Mouse (Mus musculus) hindbrain, postnatal 0 days (tissue): ENCODE measurements at regions not wholly inside any gene's neighbourhood (a gene's known extent, or its start where the extent isn't known, plus 50 kb on each side); places are given as distances from the start of the nearest gene placed in this dataset.

Experiments used
- ATAC-seq: fragments of 200-750 bp; cut with Nextera tagmentation; 2 replicates; pipeline ENCODE4 v1.8.0; 2017; ENCODE audit warnings: mild to moderate bottlenecking, moderate TSS enrichment, moderate library complexity
- DNase-seq: peaks from one replicate; pipeline ENCODE4 v3.0.0-alpha.2; 2015; ENCODE audit warnings: low spot score
- H3K27ac ChIP-seq: fragments of 300-500 bp; sonication (generic); 2 replicates; pipeline ENCODE4 v1.5.1; 2014; ENCODE audit warnings: mild to moderate bottlenecking
- H3K27me3 ChIP-seq: fragments of 300-500 bp; sonication (generic); 2 replicates; pipeline ENCODE4 v1.6.1; 2014; ENCODE audit warnings: low read length, mixed read lengths; ENCODE audit not compliant: insufficient read depth
- H3K36me3 ChIP-seq: fragments of 300-500 bp; sonication (generic); 2 replicates; pipeline ENCODE4 v1.6.1; 2014; ENCODE audit warnings: low read length, mixed read lengths; ENCODE audit not compliant: insufficient read depth
- H3K4me1 ChIP-seq: fragments of 300-500 bp; sonication (generic); 2 replicates; pipeline ENCODE4 v1.6.1; 2014; ENCODE audit warnings: antibody characterized with exemption, low read length, mixed read lengths; ENCODE audit not compliant: insufficient read depth
- H3K4me2 ChIP-seq: fragments of 300-500 bp; sonication (generic); 2 replicates; pipeline ENCODE4 v1.6.1; 2014; ENCODE audit warnings: low read depth, mild to moderate bottlenecking, low read length, moderate library complexity, mixed read lengths
- H3K4me3 ChIP-seq: fragments of 300-500 bp; sonication (generic); 2 replicates; pipeline ENCODE4 v1.5.1; 2014; ENCODE audit warnings: low read length
- H3K9ac ChIP-seq: fragments of 300-500 bp; sonication (generic); replicated peaks from 2 replicates; pipeline ENCODE4 v1.6.1; 2014; ENCODE audit warnings: mild to moderate bottlenecking, low read length, moderate library complexity, mixed read lengths
- H3K9me3 ChIP-seq: fragments of 300-500 bp; sonication (generic); 2 replicates; pipeline ENCODE4 v1.6.1; 2016; ENCODE audit warnings: low read length, mixed read lengths
- CTCF ChIP-seq: IDR thresholded peaks from 2 replicates; pipeline ENCODE4 v1.5.1; 2016; ENCODE audit warnings: antibody characterized with exemption, control low read depth, low read depth
- WGBS: fragments of 180-500 bp; shearing (Covaris S2); extraction: QIAGEN DNeasy Blood & Tissue Kit; methylation state at CpG from one replicate; pipeline ENCODE4 v1.1.7; 2014; 5-methylcytosine and 5-hydroxymethylcytosine counted together

GRCm38 (mm10) chr16:21329199-21329598 is 93.7 kb upstream of the Vps8 start:
- WGBS, result 87% methylated on average over 6 of the region's 6 CpGs
- Histone ChIP-seq H3K36me3 (no peaks in the 10 kb centered on the region), H3K27me3 (no peaks in the 10 kb centered on the region), H3K4me1 (peaks cover 2% of the 10 kb centered on the region; the same call in 1 of the 2 replicates), H3K4me2 (no peak overlapping the region), H3K9me3 (no peaks in the 10 kb centered on the region), H3K9ac (no peak overlapping the region), H3K27ac (no peak overlapping the region), H3K4me3 (no peak overlapping the region)
- DNase-seq (no peak), ATAC-seq (no peak)
- no peak for TF ChIP-seq CTCF

- H3K4me2 ChIP-seq, result peak overlapping the region; percentile 85
- H3K9me3 ChIP-seq, result no peaks in the 10 kb centered on the region
- DNase-seq, result no peak
- H3K27me3 ChIP-seq, result no peaks in the 10 kb centered on the region
- no peaks in the 10 kb centered on the region for H3K36me3 ChIP-seq
- no peak overlapping the region for H3K4me3 ChIP-seq
- WGBS, result 82% methylated on average over 5 of the region's 5 CpGs
- no peak for TF ChIP-seq CTCF
- H3K27ac ChIP-seq, result no peak overlapping the region
- H3K9ac ChIP-seq, result no peak overlapping the region
- peaks cover 2% of the 10 kb centered on the region; the same call in 1 of the 2 replicates for H3K4me1 ChIP-seq
- ATAC-seq, result no peak
Measured at GRCm38 (mm10) chr16:21331229-21331628, 91.7 kb upstream of the Vps8 start.

- Histone ChIP-seq H3K9ac (peak overlapping the region; percentile 83), H3K9me3 (no peaks in the 10 kb centered on the region), H3K27me3 (no peaks in the 10 kb centered on the region), H3K36me3 (no peaks in the 10 kb centered on the region), H3K27ac (peak overlapping the region; percentile 98), H3K4me1 (peaks cover 2% of the 10 kb centered on the region; the same call in 1 of the 2 replicates), H3K4me3 (peak overlapping the region; percentile 59), H3K4me2 (peak overlapping the region; percentile 85)
- DNase-seq (peak; percentile 18), ATAC-seq (no peak)
- no peak for TF ChIP-seq CTCF
- WGBS, result 46% methylated on average over 7 of the region's 7 CpGs
Measured at GRCm38 (mm10) chr16:21332411-21332810, 90.5 kb upstream of the Vps8 start.

GRCm38 (mm10) chr16:21332862-21333222 is 90.1 kb upstream of the Vps8 start:
- H3K4me1 ChIP-seq, result peaks cover 2% of the 10 kb centered on the region; the same call in 1 of the 2 replicates
- H3K4me3 ChIP-seq, result peak overlapping the region; percentile 59
- peak overlapping the region; percentile 98 for H3K27ac ChIP-seq
- H3K9me3 ChIP-seq, result no peaks in the 10 kb centered on the region
- ATAC-seq (no peak), DNase-seq (no peak)
- peak overlapping the region; percentile 85 for H3K4me2 ChIP-seq
- peak overlapping the region; percentile 83 for H3K9ac ChIP-seq
- TF ChIP-seq CTCF, result no peak
- no peaks in the 10 kb centered on the region for H3K27me3 ChIP-seq
- H3K36me3 ChIP-seq, result no peaks in the 10 kb centered on the region
- 2% methylated on average over 14 of the region's 14 CpGs for WGBS

- H3K36me3 ChIP-seq, result no peaks in the 10 kb centered on the region
- DNase-seq, result peak; percentile 95
- H3K27ac ChIP-seq, result peak overlapping the region; percentile 98
- TF ChIP-seq CTCF, result peak; percentile 34; the same call in 1 of the 2 replicates
- no peaks in the 10 kb centered on the region for H3K27me3 ChIP-seq
- WGBS, result 1% methylated on average over 44 of the region's 44 CpGs
- no peaks in the 10 kb centered on the region for H3K9me3 ChIP-seq
- peaks cover 2% of the 10 kb centered on the region; the same call in 1 of the 2 replicates for H3K4me1 ChIP-seq
- H3K9ac ChIP-seq, result peak overlapping the region; percentile 83
- ATAC-seq, result peak; percentile 93
- H3K4me2 ChIP-seq, result peak overlapping the region; percentile 85
- peak overlapping the region; percentile 59 for H3K4me3 ChIP-seq
Measured at GRCm38 (mm10) chr16:21333223-21333951, 89.5 kb upstream of the Vps8 start.

GRCm38 (mm10) chr16:21339061-21339459 is 83.9 kb upstream of the Vps8 start:
- Histone ChIP-seq H3K4me1 (0 out of 2 replicates have a peak, but pooled peaks cover 8% of the 10 kb centered on the region), H3K27me3 (no peaks in the 10 kb centered on the region), H3K36me3 (no peaks in the 10 kb centered on the region), H3K27ac (peak overlapping the region; percentile 87), H3K4me3 (no peak overlapping the region), H3K9me3 (no peaks in the 10 kb centered on the region), H3K9ac (no peak overlapping the region), H3K4me2 (no peak overlapping the region)
- ATAC-seq (peak; percentile 50), DNase-seq (peak; percentile 46)
- TF ChIP-seq CTCF, result no peak
- WGBS, result 46% methylated on average over 6 of the region's 6 CpGs
